Mouse (Mus musculus): ENCODE measurements around the gene Erich6b. TPM values are rescaled to one million over a fixed set of nuclear protein-coding genes. Genes with fewer than 3 reads are reported as not detected.

The Erich6b gene
- total and polyA plus RNA-seq, 3 experiments: not detected

GRCm38 (mm10) chr14:75711731-75712130 is 69.7 kb downstream of the Erich6b start:
- dilution Hi-C loops (cut with MboI; ENCODE audit: extremely low pct_ligation_motif_present, extremely low pct_unique_long_range_greater_than_20kb, low sequenced_read_pairs) (no loop called here), in situ Hi-C loops (cut with MboI; ENCODE audit: low pct_ligation_motif_present, low pct_unique_long_range_greater_than_20kb, low sequenced_read_pairs) (loop anchor here (25.0 kb wide), 1 partner anchor 649 kb away; no protein-coding TSS in a partner anchor)
- H3K4me1 ChIP-seq (ENCODE audit: control insufficient read depth in 1 of 2, insufficient read depth in 2 of 2): peaks cover 0 to 5% of the 10 kb centered on the region in 2 experiments; a peak in 1 of 4 replicates
- no peak overlapping the region for H3K9ac ChIP-seq (ENCODE audit: insufficient read depth, low read depth)
- TF ChIP-seq MAX (IDR thresholded peaks at IDR 0.05; ENCODE audit: low read length): no peak
- no peak for TF ChIP-seq ZMIZ1 (IDR thresholded peaks at IDR 0.05; ENCODE audit: low read depth, low read length)
- TF ChIP-seq MEF2A (IDR thresholded peaks at IDR 0.05; ENCODE audit: borderline replicate concordance, low read depth, low read length): no peak
- no peak for TF ChIP-seq EP300 (IDR thresholded peaks at IDR 0.05; ENCODE audit: low read length)
- no peak for TF ChIP-seq NRF1 (IDR thresholded peaks at IDR 0.05; ENCODE audit: low read depth, low read length)
- TF ChIP-seq ZNF384 (IDR thresholded peaks at IDR 0.05; ENCODE audit: low read depth, low read length): no peak
- no peak for TF ChIP-seq SMC3 (IDR thresholded peaks at IDR 0.05; ENCODE audit: low read depth, low read length)
- TF ChIP-seq ZC3H11A (IDR thresholded peaks at IDR 0.05; ENCODE audit: low read depth, low read length): no peak
- no peak for TF ChIP-seq JUND (conservative IDR thresholded peaks at IDR 0.05; ENCODE audit: low read depth, low read length)
- no peak for TF ChIP-seq ETS1 (conservative IDR thresholded peaks at IDR 0.05; ENCODE audit: low read depth, low read length)
- TF ChIP-seq ELF1 (IDR thresholded peaks at IDR 0.05; ENCODE audit: low read depth, low read length): no peak
- no peak for TF ChIP-seq NELFE (IDR thresholded peaks at IDR 0.05; ENCODE audit: low read depth, low read length)
- H3K4me2 ChIP-seq (ENCODE audit: insufficient read depth, low read depth, poor library complexity, severe bottlenecking): no peak overlapping the region
- peaks cover 66 to 93% of the 10 kb centered on the region in 2 experiments for H3K36me3 ChIP-seq (replicated peaks in 1 of 2; ENCODE audit: control insufficient read depth in 1 of 2, insufficient read depth in 1 of 2, low read length in 1 of 2)
- no peak for DNase-seq (ENCODE audit: extremely low read depth)
- no peak overlapping the region for H3K4me3 ChIP-seq (replicated peaks in 1 of 3; ENCODE audit: low read depth in 2 of 3, low read length in 2 of 3, poor library complexity in 1 of 3)
- no peaks in the 10 kb centered on the region for H3K27me3 ChIP-seq (replicated peaks)
- H3K27ac ChIP-seq (ENCODE audit: insufficient read depth, low read depth): no peak overlapping the region
- no peaks in the 10 kb centered on the region for H3K9me3 ChIP-seq (replicated peaks; ENCODE audit: low read length)
- H3K79me2 ChIP-seq (replicated peaks; ENCODE audit: control insufficient read depth, extremely low read depth, insufficient read depth, poor library complexity, severe bottlenecking): no peaks in the 10 kb centered on the region

GRCm38 (mm10) chr14:75712687-75713086 is 70.6 kb downstream of the Erich6b start:
- DNase-seq (ENCODE audit: extremely low read depth): no peak
- Histone ChIP-seq H3K9me3 (replicated peaks; ENCODE audit: low read length) (no peaks in the 10 kb centered on the region), H3K27me3 (replicated peaks) (no peaks in the 10 kb centered on the region), H3K9ac (ENCODE audit: insufficient read depth, low read depth) (no peak overlapping the region), H3K79me2 (replicated peaks; ENCODE audit: control insufficient read depth, extremely low read depth, insufficient read depth, poor library complexity, severe bottlenecking) (no peaks in the 10 kb centered on the region), H3K4me1 (ENCODE audit: control insufficient read depth in 1 of 2, insufficient read depth in 2 of 2) (peaks cover 0 to 5% of the 10 kb centered on the region in 2 experiments; a peak in 1 of 4 replicates), H3K27ac (ENCODE audit: insufficient read depth, low read depth) (no peak overlapping the region), H3K4me3 (replicated peaks in 1 of 3; ENCODE audit: low read depth in 2 of 3, low read length in 2 of 3, poor library complexity in 1 of 3) (no peak overlapping the region), H3K36me3 (replicated peaks in 1 of 2; ENCODE audit: control insufficient read depth in 1 of 2, insufficient read depth in 1 of 2, low read length in 1 of 2) (peaks cover 67 to 93% of the 10 kb centered on the region in 2 experiments), H3K4me2 (ENCODE audit: insufficient read depth, low read depth, poor library complexity, severe bottlenecking) (no peak overlapping the region)
- dilution Hi-C loops (cut with MboI; ENCODE audit: extremely low pct_ligation_motif_present, extremely low pct_unique_long_range_greater_than_20kb, low sequenced_read_pairs) (no loop called here), in situ Hi-C loops (cut with MboI; ENCODE audit: low pct_ligation_motif_present, low pct_unique_long_range_greater_than_20kb, low sequenced_read_pairs) (loop anchor here (25.0 kb wide), 1 partner anchor 650 kb away; no protein-coding TSS in a partner anchor)
- TF ChIP-seq ZMIZ1 (IDR thresholded peaks at IDR 0.05; ENCODE audit: low read depth, low read length) (no peak), POLR2AphosphoS2 (IDR thresholded peaks at IDR 0.05; ENCODE audit: low read depth, low read length) (no peak), MEF2A (IDR thresholded peaks at IDR 0.05; ENCODE audit: borderline replicate concordance, low read depth, low read length) (no peak), GABPA (IDR thresholded peaks at IDR 0.05; ENCODE audit: insufficient replicate concordance, low read depth, low read length) (no peak)
